Mouse (Mus musculus) heart, embryonic 16.5 days (tissue): ENCODE results near the gene Ugt1a10. TPM values are rescaled to one million over a fixed set of nuclear protein-coding genes. Genes with fewer than 3 reads are reported as not detected.

Experiments
- ATAC-seq: fragments of 200-750 bp; cut with Nextera tagmentation; replicated peaks from 2 replicates; pipeline ENCODE4 v1.8.0; 2017; ENCODE audit warnings: moderate number of reproducible peaks; ENCODE audit not compliant: insufficient read depth, low FRiP score; ENCODE audit errors: extremely low read depth
- H3K27ac ChIP-seq: fragments of 300-500 bp; sonication (generic); 2 replicates; pipeline ENCODE4 v1.5.1; 2014; ENCODE audit warnings: mild to moderate bottlenecking, low read length, control low read depth, moderate library complexity
- H3K27me3 ChIP-seq: fragments of 300-500 bp; sonication (generic); 2 replicates; pipeline ENCODE4 v1.6.1; 2014; ENCODE audit warnings: low read length, mixed read lengths; ENCODE audit not compliant: control insufficient read depth, insufficient read depth
- H3K36me3 ChIP-seq: fragments of 300-500 bp; sonication (generic); 2 replicates; pipeline ENCODE4 v1.6.1; 2014; ENCODE audit not compliant: control insufficient read depth, insufficient read depth
- H3K4me1 ChIP-seq: fragments of 300-500 bp; sonication (generic); 2 replicates; pipeline ENCODE4 v1.6.1; 2014; ENCODE audit warnings: low read length, mixed read lengths; ENCODE audit not compliant: control insufficient read depth, insufficient read depth
- H3K4me2 ChIP-seq: fragments of 300-500 bp; sonication (generic); 2 replicates; pipeline ENCODE4 v1.6.1; 2014; ENCODE audit warnings: low read depth, mild to moderate bottlenecking, control low read depth, low read length
- H3K4me3 ChIP-seq: fragments of 300-500 bp; sonication (generic); 2 replicates; pipeline ENCODE4 v1.5.1; 2014; ENCODE audit warnings: mild to moderate bottlenecking, control low read depth, low read length
- H3K9ac ChIP-seq: fragments of 300-500 bp; sonication (generic); 2 replicates; pipeline ENCODE4 v1.6.1; 2014; ENCODE audit warnings: low read length, control low read depth
- H3K9me3 ChIP-seq: fragments of 300-500 bp; sonication (generic); replicated peaks from 2 replicates; pipeline ENCODE4 v1.6.1; 2016; ENCODE audit warnings: low read length; ENCODE audit not compliant: control insufficient read depth
- WGBS: fragments of 180-500 bp; shearing (Covaris S2); extraction: QIAGEN DNeasy Blood & Tissue Kit; methylation state at CpG from one replicate; pipeline ENCODE4 v1.1.7; 2014; 5-methylcytosine and 5-hydroxymethylcytosine counted together
- polyA plus RNA-seq: library from polyadenylated mRNA; unstranded; fragments of >200 nt; fragmentation: Nextera tagmentation; extraction: Ambion mirVana; gene quantifications from 2 replicates; pipeline ENCODE4 v1.2.1, GENCODE M21; 2015

The Ugt1a10 gene
- polyA plus RNA-seq, 1 experiment from 2014 or later: not detected

DNA sequence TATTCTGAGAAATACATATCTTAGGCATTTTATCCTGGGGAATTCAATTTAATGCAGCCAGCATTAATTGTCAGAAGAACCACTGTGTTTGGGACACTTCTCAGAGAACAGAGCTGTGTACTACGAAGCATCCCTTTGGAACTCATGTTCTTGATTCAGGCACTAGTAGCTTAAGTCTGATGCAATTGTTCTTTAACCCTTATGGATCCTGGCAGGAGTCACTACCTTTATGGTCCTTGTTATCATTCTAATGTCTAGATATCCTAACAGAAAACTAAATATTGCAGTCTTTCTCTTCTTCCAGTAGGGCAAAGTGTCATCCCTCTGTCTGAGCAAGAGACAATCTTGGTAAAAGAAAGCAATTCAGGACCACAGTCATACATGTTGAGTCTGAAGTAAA, 157.9 kb downstream of the Ugt1a10 start:
- H3K4me2 ChIP-seq: no peak overlapping the region
- H3K36me3 ChIP-seq: no peaks in the 10 kb centered on the region
- no peak overlapping the region for H3K9ac ChIP-seq
- no peaks in the 10 kb centered on the region for H3K4me1 ChIP-seq
- WGBS: 68% methylated on average over 1 of the region's 1 CpGs
- H3K9me3 ChIP-seq: peaks cover 59% of the 10 kb centered on the region
- H3K27ac ChIP-seq: no peak overlapping the region
- H3K27me3 ChIP-seq: no peaks in the 10 kb centered on the region
- ATAC-seq: no peak
- H3K4me3 ChIP-seq: no peak overlapping the region

DNA sequence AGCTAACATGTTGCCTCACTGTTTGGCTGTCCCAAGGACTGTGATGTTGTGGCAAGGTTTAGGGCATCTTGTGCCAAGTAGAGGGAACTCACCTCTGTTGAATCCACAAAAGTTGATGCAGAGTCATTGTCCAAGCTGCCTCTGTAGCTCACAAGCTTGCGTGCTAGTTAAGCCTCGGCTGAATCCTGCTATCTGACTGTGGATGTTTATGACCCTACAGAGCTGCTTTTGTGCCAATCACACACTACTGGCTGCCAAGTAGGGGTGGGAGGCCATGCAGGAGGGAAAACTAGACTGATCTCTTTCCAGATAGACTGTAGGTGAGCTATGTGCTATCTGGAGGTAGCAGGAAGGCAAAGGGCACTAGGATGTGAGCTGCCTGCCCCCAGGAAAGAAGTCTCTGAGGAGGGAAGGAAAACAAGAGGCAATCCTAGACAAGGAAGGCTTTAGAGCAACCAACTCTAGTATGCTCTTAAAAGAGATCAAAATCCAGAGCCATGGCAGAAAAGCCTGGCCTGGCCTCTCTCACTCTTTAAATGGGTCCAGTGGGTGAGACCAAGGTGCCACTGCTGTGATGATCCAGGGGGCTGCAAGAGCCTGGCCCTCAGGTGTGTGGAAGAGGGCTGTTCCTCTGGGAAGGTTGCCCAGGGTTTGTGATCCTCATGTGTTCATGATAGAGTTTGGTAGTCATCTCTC, 158.7 kb downstream of the Ugt1a10 start:
- Histone ChIP-seq H3K9ac (no peak overlapping the region), H3K4me2 (no peak overlapping the region), H3K9me3 (peaks cover 59% of the 10 kb centered on the region), H3K27me3 (no peaks in the 10 kb centered on the region), H3K27ac (no peak overlapping the region), H3K4me1 (no peaks in the 10 kb centered on the region), H3K4me3 (no peak overlapping the region), H3K36me3 (no peaks in the 10 kb centered on the region)
- 67% methylated on average over 2 of the region's 2 CpGs for WGBS
- peak; percentile 6; the same call in 1 of the 2 replicates for ATAC-seq

DNA sequence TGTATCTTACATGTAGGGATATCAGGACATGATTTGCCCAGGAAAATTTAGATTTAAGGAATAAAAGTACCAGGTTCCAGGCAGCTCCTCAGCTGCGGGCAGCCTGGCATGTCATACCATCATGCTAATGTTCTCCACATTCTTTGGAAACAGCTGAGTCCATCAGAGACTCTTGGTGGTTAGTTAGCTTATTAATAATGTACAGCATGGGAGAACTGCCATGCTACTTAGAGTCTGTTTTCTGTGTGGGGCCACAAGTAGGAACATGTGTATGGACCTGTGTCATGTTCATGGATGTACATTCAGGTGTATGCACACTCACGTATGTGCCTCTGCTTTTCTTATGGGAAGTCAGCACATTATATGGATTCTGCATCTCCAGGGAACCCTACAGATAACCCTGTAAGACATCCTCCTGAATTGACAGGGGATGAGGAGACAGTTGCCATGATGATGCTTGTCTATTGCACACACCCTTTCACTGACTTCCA, 159.3 kb downstream of the Ugt1a10 start:
- no peak for ATAC-seq
- H3K27me3 ChIP-seq: no peaks in the 10 kb centered on the region
- no peak overlapping the region for H3K27ac ChIP-seq
- H3K9me3 ChIP-seq: peaks cover 59% of the 10 kb centered on the region
- no peaks in the 10 kb centered on the region for H3K36me3 ChIP-seq
- H3K4me1 ChIP-seq: no peaks in the 10 kb centered on the region
- 65% methylated on average over 2 of the region's 2 CpGs for WGBS
- H3K4me3 ChIP-seq: no peak overlapping the region
- H3K4me2 ChIP-seq: no peak overlapping the region
- no peak overlapping the region for H3K9ac ChIP-seq

DNA sequence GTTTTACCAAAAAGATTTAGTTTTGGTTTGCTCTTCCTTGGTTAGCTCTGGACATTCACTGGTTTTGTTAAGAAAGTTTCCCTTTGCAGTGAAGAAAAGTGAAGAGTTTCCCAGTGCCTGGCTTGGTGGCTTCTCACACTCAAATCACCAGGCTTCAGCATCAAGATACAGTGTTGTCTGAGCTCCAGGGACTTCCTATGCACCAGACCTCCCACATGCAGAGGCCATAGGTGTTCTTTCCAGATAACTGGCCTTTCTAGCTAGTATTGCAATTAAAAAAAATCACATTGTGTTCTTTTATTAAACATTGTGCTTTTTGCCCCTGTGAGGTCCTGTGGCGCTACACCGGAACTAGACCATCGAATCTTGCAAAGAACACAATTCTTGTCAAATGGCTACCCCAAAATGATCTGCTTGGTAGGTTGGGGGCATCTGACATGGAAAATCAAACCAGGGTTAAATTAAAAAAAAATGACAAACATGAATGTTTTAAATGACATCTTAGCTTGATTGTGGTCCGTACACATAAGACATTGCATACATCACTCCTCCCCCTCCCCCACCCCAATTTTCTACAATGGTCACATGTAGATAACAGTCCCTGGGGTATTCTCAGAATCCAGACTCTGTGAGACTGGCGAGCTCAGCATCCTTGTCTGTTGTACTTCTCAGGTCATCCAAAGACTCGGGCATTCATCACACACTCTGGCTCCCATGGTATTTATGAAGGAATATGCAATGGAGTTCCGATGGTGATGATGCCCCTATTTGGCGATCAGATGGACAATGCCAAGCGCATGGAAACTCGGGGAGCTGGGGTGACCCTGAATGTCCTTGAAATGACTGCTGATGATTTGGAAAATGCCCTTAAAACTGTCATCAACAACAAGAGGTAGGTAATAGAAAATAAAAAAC, 160.5 kb downstream of the Ugt1a10 start:
- H3K4me1 ChIP-seq: no peaks in the 10 kb centered on the region

DNA sequence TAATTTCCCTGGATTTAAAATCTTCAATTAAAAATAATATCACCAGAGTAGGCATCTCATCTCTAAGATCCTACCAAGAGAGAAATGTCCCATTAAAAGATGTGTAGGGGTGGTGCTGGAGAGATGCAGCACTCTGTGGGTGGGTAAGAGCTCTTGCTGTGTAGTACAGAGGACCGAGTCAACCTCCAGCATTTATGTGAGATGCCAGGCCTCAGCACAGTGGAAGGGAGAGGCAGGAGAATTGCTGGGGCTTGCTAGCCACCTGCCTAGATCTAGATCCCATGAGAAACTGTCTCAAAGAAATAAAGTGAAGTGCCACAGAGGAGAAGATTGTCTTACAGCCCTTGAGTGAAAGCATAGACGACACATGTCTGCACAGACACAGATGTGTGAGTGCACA, 161.4 kb downstream of the Ugt1a10 start:
- H3K9me3 ChIP-seq: peaks cover 56% of the 10 kb centered on the region
- 55% methylated on average over 2 of the region's 2 CpGs for WGBS
- H3K27ac ChIP-seq: no peak overlapping the region
- H3K4me1 ChIP-seq: no peaks in the 10 kb centered on the region
- H3K9ac ChIP-seq: no peak overlapping the region
- H3K27me3 ChIP-seq: no peaks in the 10 kb centered on the region
- no peak overlapping the region for H3K4me2 ChIP-seq
- ATAC-seq: no peak
- H3K4me3 ChIP-seq: no peak overlapping the region
- no peaks in the 10 kb centered on the region for H3K36me3 ChIP-seq

More for the DNA sequence above, 160.5 kb downstream of the Ugt1a10 start:
- Histone ChIP-seq H3K36me3 (no peaks in the 10 kb centered on the region), H3K27ac (no peak overlapping the region), H3K9me3 (peaks cover 59% of the 10 kb centered on the region), H3K4me3 (no peak overlapping the region), H3K9ac (no peak overlapping the region), H3K4me2 (no peak overlapping the region), H3K27me3 (no peaks in the 10 kb centered on the region)
- WGBS: 61% methylated on average over 10 of the region's 10 CpGs
- no peak for ATAC-seq

DNA sequence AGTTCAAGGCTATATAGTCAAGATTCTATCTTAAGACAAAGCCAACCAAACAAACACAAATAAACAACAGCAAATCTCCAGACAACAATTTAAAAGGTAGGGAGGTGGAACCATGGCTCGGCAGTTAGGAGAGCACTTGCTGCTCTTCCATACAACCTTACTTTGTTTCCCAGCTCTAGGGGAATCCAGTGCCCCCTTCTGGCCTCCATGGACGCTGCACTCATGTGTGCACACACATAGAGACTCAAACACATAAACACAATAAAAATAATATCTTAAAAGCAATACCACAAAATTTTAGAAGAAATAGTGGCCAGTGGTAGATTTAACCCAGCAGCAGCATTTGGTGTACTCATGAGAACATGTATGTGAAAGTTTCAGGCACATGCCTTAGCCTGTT, 162.0 kb downstream of the Ugt1a10 start:
- H3K9ac ChIP-seq: no peak overlapping the region
- H3K4me2 ChIP-seq: no peak overlapping the region
- WGBS: 58% methylated on average over 2 of the region's 2 CpGs
- H3K4me1 ChIP-seq: no peaks in the 10 kb centered on the region
- no peaks in the 10 kb centered on the region for H3K27me3 ChIP-seq
- H3K9me3 ChIP-seq: peaks cover 50% of the 10 kb centered on the region
- ATAC-seq: no peak
- no peak overlapping the region for H3K27ac ChIP-seq
- H3K36me3 ChIP-seq: no peaks in the 10 kb centered on the region
- no peak overlapping the region for H3K4me3 ChIP-seq

DNA sequence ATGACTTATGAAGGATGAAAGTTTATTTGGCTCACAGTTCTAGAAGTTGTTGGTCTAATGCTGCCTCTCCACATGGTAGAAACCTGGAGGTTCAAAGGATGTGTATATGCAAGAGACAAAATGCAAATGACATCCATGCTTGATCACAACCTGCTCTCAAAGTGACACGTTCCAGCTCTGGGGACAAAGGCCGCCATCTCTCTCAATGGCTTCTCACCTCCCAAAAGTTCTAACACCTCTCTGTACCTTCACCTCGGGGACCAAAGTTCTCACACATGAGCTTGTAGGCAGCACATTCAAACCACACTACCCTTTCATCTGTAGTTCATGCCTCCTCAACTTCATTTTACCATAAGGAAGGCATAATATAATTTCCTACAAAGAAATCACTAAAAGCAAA, 162.4 kb downstream of the Ugt1a10 start:
- Histone ChIP-seq H3K36me3 (no peaks in the 10 kb centered on the region), H3K27ac (no peak overlapping the region), H3K9me3 (peaks cover 48% of the 10 kb centered on the region), H3K9ac (no peak overlapping the region), H3K27me3 (no peaks in the 10 kb centered on the region), H3K4me3 (no peak overlapping the region), H3K4me1 (no peaks in the 10 kb centered on the region), H3K4me2 (no peak overlapping the region)
- 32% methylated on average over 3 of the region's 3 CpGs for WGBS
- ATAC-seq: no peak

DNA sequence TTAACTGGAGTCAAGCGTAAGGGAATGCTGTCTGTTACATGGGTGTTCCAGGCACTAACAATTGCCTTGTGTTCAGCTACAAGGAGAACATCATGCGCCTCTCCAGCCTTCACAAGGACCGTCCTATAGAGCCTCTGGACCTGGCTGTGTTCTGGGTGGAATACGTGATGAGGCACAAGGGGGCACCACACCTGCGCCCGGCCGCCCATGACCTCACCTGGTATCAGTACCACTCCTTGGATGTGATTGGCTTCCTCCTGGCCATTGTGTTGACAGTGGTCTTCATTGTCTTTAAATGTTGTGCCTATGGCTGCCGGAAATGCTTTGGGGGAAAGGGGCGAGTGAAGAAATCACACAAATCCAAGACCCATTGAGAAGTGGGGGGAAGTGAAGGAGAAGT, 162.9 kb downstream of the Ugt1a10 start:
- 63% methylated on average over 9 of the region's 9 CpGs for WGBS
- Histone ChIP-seq H3K4me3 (no peak overlapping the region), H3K36me3 (no peaks in the 10 kb centered on the region), H3K4me2 (no peak overlapping the region), H3K27me3 (no peaks in the 10 kb centered on the region), H3K9me3 (peaks cover 43% of the 10 kb centered on the region), H3K9ac (no peak overlapping the region), H3K27ac (no peak overlapping the region), H3K4me1 (no peaks in the 10 kb centered on the region)
- no peak for ATAC-seq

DNA sequence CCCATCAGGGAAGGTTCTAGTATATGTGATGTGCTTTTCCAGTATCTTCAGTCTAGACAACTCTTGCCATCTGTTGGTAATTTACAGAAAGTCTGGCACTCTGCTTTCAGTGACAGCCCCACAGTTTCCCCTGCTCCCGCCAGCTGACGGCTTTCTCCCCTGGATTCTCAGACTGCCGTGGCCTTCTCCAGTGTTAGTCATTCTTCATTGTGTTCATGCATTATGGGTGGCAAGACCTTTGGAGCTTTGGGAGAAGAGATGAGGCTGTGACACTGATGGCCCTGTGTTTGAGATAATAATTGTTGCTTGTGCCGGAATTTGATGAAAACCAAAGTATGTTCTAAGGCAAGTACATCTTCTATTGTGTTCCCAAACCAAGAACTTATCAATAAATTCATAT, 163.4 kb downstream of the Ugt1a10 start:
- Histone ChIP-seq H3K4me1 (no peaks in the 10 kb centered on the region), H3K4me2 (no peak overlapping the region), H3K9ac (no peak overlapping the region), H3K4me3 (no peak overlapping the region), H3K27me3 (no peaks in the 10 kb centered on the region), H3K9me3 (peaks cover 38% of the 10 kb centered on the region), H3K27ac (no peak overlapping the region), H3K36me3 (no peaks in the 10 kb centered on the region)
- ATAC-seq: no peak
- WGBS: 44% methylated on average over 4 of the region's 4 CpGs
